Mouse (Mus musculus) megakaryocyte, embryonic 14.5 days (primary cell): Measurements from ENCODE around the gene Fgf2.

Experiments used
- FLI1 ChIP-seq: IDR thresholded peaks from 2 replicates; pipeline ENCODE4 v1.6.1; 2012; ENCODE audit warnings: low read length, inconsistent platforms, mixed read lengths
- GATA1 ChIP-seq: IDR thresholded peaks from 3 replicates; pipeline ENCODE4 v1.6.1; 2012; ENCODE audit warnings: mixed read lengths, low read length, inconsistent platforms, borderline replicate concordance

DNA sequence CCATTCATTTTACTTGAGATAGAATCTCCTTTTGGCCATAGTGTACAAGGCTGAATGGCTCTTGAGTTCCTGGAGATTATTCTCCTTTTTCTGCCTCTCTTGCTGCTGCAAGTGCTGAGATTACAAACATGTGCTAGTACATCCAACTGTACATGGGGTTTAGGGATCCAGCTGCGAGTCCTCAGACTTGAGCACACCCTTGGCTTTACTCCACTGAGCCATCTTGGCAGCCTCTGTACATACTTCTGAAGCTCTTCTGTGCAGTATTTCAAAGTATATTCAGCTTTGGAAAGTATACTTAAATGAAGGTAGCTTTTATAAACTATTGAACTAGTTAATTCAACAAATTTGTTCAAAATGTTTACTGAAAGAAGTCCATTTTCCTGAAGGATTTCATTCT is 91.6 kb downstream of the Fgf2 start:
- TF ChIP-seq GATA1 (no peak), FLI1 (no peak)
